Mouse (Mus musculus) inflammation-experienced regulatory T-cells, adult 6 months (primary cell): Measurements from ENCODE around the gene Zbtb38. TPM values are rescaled to one million over a fixed set of nuclear protein-coding genes. Genes with fewer than 3 reads are reported as not detected.

Experiments used
- ATAC-seq: one replicate; pipeline ENCODE4 v1.8.0; 2017
- polyA plus RNA-seq, 3 experiments: library from polyadenylated mRNA; unstranded; fragments of 100-300 nt; shearing (Covaris generic); gene quantifications; one replicate each; pipeline ENCODE4 v1.2.1; 2017

Gene Zbtb38
- polyA plus RNA-seq, 3 experiments from 2014 or later, result 53.9 to 73.9 (median 69.4) TPM

GRCm38 (mm10) chr9:96731039-96731895 is 21.4 kb downstream of the Zbtb38 start:
- no peak for ATAC-seq

- no peak for ATAC-seq
Observed at GRCm38 (mm10) chr9:96730311-96730625, 22.4 kb downstream of the Zbtb38 start.

GRCm38 (mm10) chr9:96729537-96730310 is 22.9 kb downstream of the Zbtb38 start:
- ATAC-seq, result no peak

GRCm38 (mm10) chr9:96728338-96729162 is 24.1 kb downstream of the Zbtb38 start:
- no peak for ATAC-seq

- ATAC-seq, result no peak
Observed at GRCm38 (mm10) chr9:96727688-96728087, 24.9 kb downstream of the Zbtb38 start.

- ATAC-seq, result no peak
Observed at GRCm38 (mm10) chr9:96726336-96727131, 26.1 kb downstream of the Zbtb38 start.

GRCm38 (mm10) chr9:96725582-96726320 is 26.9 kb downstream of the Zbtb38 start:
- ATAC-seq, result no peak

GRCm38 (mm10) chr9:96723650-96724049 is 29.0 kb downstream of the Zbtb38 start:
- ATAC-seq, result no peak

- no peak for ATAC-seq
Observed at GRCm38 (mm10) chr9:96721163-96721799, 31.4 kb downstream of the Zbtb38 start.

- ATAC-seq, result no peak
Observed at GRCm38 (mm10) chr9:96720510-96721162, 32.0 kb downstream of the Zbtb38 start.

- peak; percentile 82 for ATAC-seq
Observed at GRCm38 (mm10) chr9:96719408-96720158, 33.0 kb downstream of the Zbtb38 start.

GRCm38 (mm10) chr9:96718888-96719287 is 33.7 kb downstream of the Zbtb38 start:
- peak; percentile 44 for ATAC-seq

- no peak for ATAC-seq
Observed at GRCm38 (mm10) chr9:96718402-96718798, 34.2 kb downstream of the Zbtb38 start.

- no peak for ATAC-seq
Observed at GRCm38 (mm10) chr9:96717698-96718401, 34.8 kb downstream of the Zbtb38 start.

GRCm38 (mm10) chr9:96716735-96717444 is 35.7 kb downstream of the Zbtb38 start:
- no peak for ATAC-seq

GRCm38 (mm10) chr9:96716136-96716535 is 36.5 kb downstream of the Zbtb38 start:
- ATAC-seq, result no peak

GRCm38 (mm10) chr9:96715171-96715570 is 37.5 kb downstream of the Zbtb38 start:
- ATAC-seq, result no peak
